Mouse (Mus musculus) CH12.LX (cell line): Measurements from ENCODE around the gene Cspg4. TPM values are rescaled to one million over a fixed set of nuclear protein-coding genes. Genes with fewer than 3 reads are reported as not detected.

ENCODE experiments used
- DNase-seq: peaks from one replicate; pipeline ENCODE4 v3.0.0-alpha.2; 2013; ENCODE audit errors: extremely low read depth
- H3K27ac ChIP-seq: 2 replicates; pipeline ENCODE4 v1.5.1; 2012; ENCODE audit warnings: low read depth, mild to moderate bottlenecking, control low read depth, moderate library complexity; ENCODE audit not compliant: insufficient read depth
- H3K27me3 ChIP-seq: replicated peaks from 2 replicates; pipeline ENCODE3; 2012; ENCODE audit warnings: inconsistent platforms
- H3K36me3 ChIP-seq, 2 experiments: replicated peaks in 1 of 2; 2 replicates each; pipeline versions ENCODE3 to v1.6.1; 2012; ENCODE audit warnings: inconsistent platforms in 1 of 2, low read length in 1 of 2, mild to moderate bottlenecking in 1 of 2, mixed read lengths in 1 of 2, moderate library complexity in 1 of 2; ENCODE audit not compliant: control insufficient read depth in 1 of 2, insufficient read depth in 1 of 2
- H3K4me1 ChIP-seq, 2 experiments: 2 replicates each; pipeline ENCODE4 v1.6.1; 2012; ENCODE audit warnings: inconsistent platforms in 1 of 2, moderate library complexity in 1 of 2; ENCODE audit not compliant: insufficient read depth in 2 of 2, control insufficient read depth in 1 of 2
- H3K4me2 ChIP-seq: 2 replicates; pipeline ENCODE4 v1.6.1; 2012; ENCODE audit warnings: low read depth, mild to moderate bottlenecking, control low read depth; ENCODE audit not compliant: poor library complexity, insufficient read depth, severe bottlenecking
- H3K4me3 ChIP-seq, 3 experiments: fragments of 150-350 bp in 1 of 3; sonication (generic) in 1 of 3; replicated peaks in 1 of 3; 2 replicates each; pipeline versions ENCODE3 to v1.5.1; 2011 to 2012; ENCODE audit warnings: low read depth in 2 of 3, low read length in 2 of 3, mild to moderate bottlenecking in 2 of 3, moderate library complexity in 2 of 3, control low read depth in 1 of 3, improper control_type of control experiment in 1 of 3, inconsistent platforms in 1 of 3, mixed read lengths in 1 of 3; ENCODE audit not compliant: poor library complexity in 1 of 3
- H3K79me2 ChIP-seq: replicated peaks from 2 replicates; pipeline ENCODE4 v1.6.1; 2012; ENCODE audit warnings: mild to moderate bottlenecking, moderate library complexity; ENCODE audit not compliant: control insufficient read depth, poor library complexity, insufficient read depth, severe bottlenecking; ENCODE audit errors: extremely low read depth
- H3K9ac ChIP-seq: 2 replicates; pipeline ENCODE4 v1.6.1; 2012; ENCODE audit warnings: low read depth, mild to moderate bottlenecking, control low read depth, moderate library complexity; ENCODE audit not compliant: insufficient read depth
- H3K9me3 ChIP-seq: replicated peaks from 2 replicates; pipeline ENCODE3; 2012; ENCODE audit warnings: low read length, inconsistent platforms, mixed read lengths
- BHLHE40 ChIP-seq: IDR thresholded peaks from 2 replicates; pipeline ENCODE4 v1.6.1; 2011; ENCODE audit warnings: mild to moderate bottlenecking, low read depth, low read length, improper control_type of control experiment
- CHD2 ChIP-seq: IDR thresholded peaks from 2 replicates; pipeline ENCODE4 v1.6.1; 2011; ENCODE audit warnings: low read length, improper control_type of control experiment
- CTCF ChIP-seq, 2 experiments: IDR thresholded peaks in 1 of 2; conservative IDR thresholded peaks in 1 of 2; 2 replicates each; pipeline ENCODE4 v1.5.1; 2011 to 2012; ENCODE audit warnings: low read depth in 2 of 2, low read length in 2 of 2, improper control_type of control experiment in 1 of 2, inconsistent platforms in 1 of 2, mild to moderate bottlenecking in 1 of 2, moderate library complexity in 1 of 2
- E2F4 ChIP-seq: IDR thresholded peaks from 2 replicates; pipeline ENCODE4 v1.6.1; 2011; ENCODE audit warnings: low read depth, low read length, improper control_type of control experiment; ENCODE audit not compliant: insufficient replicate concordance
- ETS1 ChIP-seq: conservative IDR thresholded peaks from 2 replicates; pipeline ENCODE4 v1.6.1; 2012; ENCODE audit warnings: low read depth, mild to moderate bottlenecking, inconsistent platforms, low read length, improper control_type of control experiment, moderate library complexity
- IRF4 ChIP-seq: IDR thresholded peaks from 2 replicates; pipeline ENCODE4 v1.6.1; 2014; ENCODE audit warnings: low read depth, mild to moderate bottlenecking, inconsistent platforms, low read length, improper control_type of control experiment
- JUN ChIP-seq: IDR thresholded peaks from 2 replicates; pipeline ENCODE4 v1.6.1; 2011; ENCODE audit warnings: low read depth, mild to moderate bottlenecking, low read length, improper control_type of control experiment, moderate library complexity; ENCODE audit not compliant: insufficient read depth
- MAZ ChIP-seq: IDR thresholded peaks from 2 replicates; pipeline ENCODE4 v1.6.1; 2012; ENCODE audit warnings: low read depth, mild to moderate bottlenecking, inconsistent platforms, low read length, improper control_type of control experiment, moderate library complexity
- MEF2A ChIP-seq: IDR thresholded peaks from 2 replicates; pipeline ENCODE4 v1.6.1; 2014; ENCODE audit warnings: low read depth, mild to moderate bottlenecking, inconsistent platforms, low read length, improper control_type of control experiment, borderline replicate concordance
- MXI1 ChIP-seq: IDR thresholded peaks from 2 replicates; pipeline ENCODE4 v1.6.1; 2011; ENCODE audit warnings: mild to moderate bottlenecking, low read depth, low read length, improper control_type of control experiment
- PAX5 ChIP-seq: IDR thresholded peaks from 2 replicates; pipeline ENCODE4 v1.6.1; 2012; ENCODE audit warnings: low read length, inconsistent platforms, mixed read lengths
- POLR2A ChIP-seq: IDR thresholded peaks from 2 replicates; pipeline ENCODE4 v1.6.1; 2011; ENCODE audit warnings: low read depth, mild to moderate bottlenecking, improper control_type of control experiment, low read length
- RCOR1 ChIP-seq: conservative IDR thresholded peaks from 2 replicates; pipeline ENCODE4 v1.6.1; 2012; ENCODE audit warnings: low read depth, mild to moderate bottlenecking, inconsistent platforms, low read length, improper control_type of control experiment
- SMC3 ChIP-seq: IDR thresholded peaks from 2 replicates; pipeline ENCODE4 v1.6.1; 2011; ENCODE audit warnings: low read depth, low read length, improper control_type of control experiment
- TCF12 ChIP-seq: IDR thresholded peaks from 2 replicates; pipeline ENCODE4 v1.6.1; 2014; ENCODE audit warnings: low read depth, mild to moderate bottlenecking, inconsistent platforms, low read length, improper control_type of control experiment
- USF1 ChIP-seq: IDR thresholded peaks from 2 replicates; pipeline ENCODE4 v1.6.1; 2014; ENCODE audit warnings: low read depth, mild to moderate bottlenecking, inconsistent platforms, low read length, improper control_type of control experiment
- USF2 ChIP-seq: conservative IDR thresholded peaks from 2 replicates; pipeline ENCODE4 v1.6.1; 2011; ENCODE audit warnings: low read depth, low read length, improper control_type of control experiment
- ZC3H11A ChIP-seq: IDR thresholded peaks from 2 replicates; pipeline ENCODE4 v1.6.1; 2012; ENCODE audit warnings: low read depth, mild to moderate bottlenecking, inconsistent platforms, low read length, improper control_type of control experiment
- ZKSCAN1 ChIP-seq: IDR thresholded peaks from 2 replicates; pipeline ENCODE4 v1.6.1; 2012; ENCODE audit warnings: low read depth, inconsistent platforms, low read length, improper control_type of control experiment, borderline replicate concordance
- dilution Hi-C: fragments of 300-500 bp; cut with MboI; formaldehyde crosslinking; loops from 2 replicates; pipeline ENCODE4 v1.14.3; 2020; ENCODE audit warnings: low sequenced_read_pairs; ENCODE audit not compliant: extremely low pct_unique_long_range_greater_than_20kb, extremely low pct_ligation_motif_present
- in situ Hi-C: fragments of 300-500 bp; cut with MboI; formaldehyde crosslinking; loops from 3 replicates; pipeline ENCODE4 v1.14.3; 2019; ENCODE audit warnings: low sequenced_read_pairs, low pct_ligation_motif_present, low pct_unique_long_range_greater_than_20kb, mixed read lengths
- polyA plus RNA-seq: library from polyadenylated mRNA; unstranded; fragments of >175 nt; gene quantifications from 2 replicates; pipeline ENCODE4 v1.2.1, GENCODE M21; 2012; ENCODE audit warnings: low read depth; ENCODE audit not compliant: insufficient read length
- total RNA-seq, 2 experiments: library from RNA; depleted of rRNA; stranded (reverse); fragments of 300-350 nt in 1 of 2; fragments of >200 nt in 1 of 2; gene quantifications; 2 replicates each; pipeline ENCODE4 v1.2.3; 2012 to 2014

Cspg4 gene
- total and polyA plus RNA-seq, 3 experiments, result 0.06 to 0.08 TPM; not detected in 1

DNA sequence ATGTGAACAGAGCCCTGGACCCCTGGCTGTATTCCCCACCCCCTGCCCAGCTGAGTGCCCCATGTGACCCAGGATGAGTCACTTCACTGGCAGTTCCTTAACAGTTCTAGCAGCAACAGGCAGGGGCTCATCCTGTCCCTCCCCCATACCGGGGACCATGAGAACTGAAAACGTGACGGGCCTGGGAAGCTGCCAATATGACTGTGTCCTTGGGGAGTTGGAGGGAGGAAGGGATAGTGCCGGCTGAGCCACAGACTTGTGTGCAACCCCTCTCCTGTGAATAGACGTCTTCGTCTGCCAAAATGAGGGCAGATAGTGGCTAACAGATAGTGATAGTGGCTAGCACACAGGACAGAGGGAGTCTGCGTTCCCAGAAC is 59.8 kb downstream of the Cspg4 start:
- dilution Hi-C loops, result no loop called here
- in situ Hi-C loops, result no loop called here
- 0 out of 2 replicates have a peak, but pooled peaks have one; percentile 38 for TF ChIP-seq IRF4
- TF ChIP-seq USF2, result peak; percentile 43
- TF ChIP-seq SMC3, result no peak
- TF ChIP-seq BHLHE40, result peak; percentile 73
- TF ChIP-seq ETS1, result peak; percentile 57
- no peak for TF ChIP-seq MEF2A
- no peak for TF ChIP-seq ZC3H11A
- peak; percentile 69 for TF ChIP-seq USF1
- Histone ChIP-seq H3K9me3 (peaks cover 6% of the 10 kb centered on the region), H3K79me2 (no peaks in the 10 kb centered on the region), H3K9ac (no peak overlapping the region), H3K36me3 (peaks cover 3 to 48% of the 10 kb centered on the region in 2 experiments), H3K4me3 (no peak overlapping the region), H3K27ac (no peak overlapping the region), H3K27me3 (peaks cover 11% of the 10 kb centered on the region), H3K4me2 (0 out of 2 replicates have a peak overlapping the region, but pooled peaks have one; percentile 19), H3K4me1 (peaks cover 17 to 34% of the 10 kb centered on the region in 2 experiments)
- no peak for DNase-seq

DNA sequence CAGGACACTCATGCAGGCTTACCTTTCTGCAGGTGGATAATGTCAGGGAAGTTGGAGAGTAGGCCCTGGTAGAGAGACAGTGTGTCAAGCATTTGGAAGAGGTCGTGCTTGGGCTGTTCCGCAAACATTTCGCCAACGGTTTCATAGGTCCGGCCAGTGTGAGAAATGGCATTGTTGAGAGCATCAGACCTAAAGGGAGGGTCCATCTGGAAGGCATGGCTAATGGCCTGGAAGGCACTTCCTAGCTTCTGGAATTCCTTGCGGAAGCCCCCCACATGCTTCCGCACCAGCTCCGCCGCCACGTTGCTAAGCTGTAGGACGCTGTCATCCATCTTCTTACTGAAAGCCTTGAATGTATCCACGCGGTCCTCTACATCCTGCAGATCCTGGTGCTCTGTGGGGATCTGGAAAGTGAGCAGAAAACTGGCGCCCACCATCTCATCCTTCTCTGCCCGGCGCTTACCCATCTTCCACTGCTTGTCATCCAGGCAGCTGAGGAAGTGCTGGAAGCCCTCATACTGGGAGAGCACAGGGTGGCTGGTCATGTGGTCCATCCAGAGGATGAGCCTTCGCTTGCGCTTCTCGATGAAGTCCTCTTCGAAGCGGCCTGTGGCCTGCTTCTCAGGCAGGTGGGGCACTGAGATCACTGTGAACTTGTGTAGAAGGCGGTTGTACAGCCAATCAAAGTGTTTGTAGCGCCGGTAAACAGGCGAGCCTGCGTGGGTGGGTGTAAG is 60.6 kb downstream of the Cspg4 start:
- H3K4me3 ChIP-seq, result no peak overlapping the region
- H3K9ac ChIP-seq, result no peak overlapping the region
- H3K27me3 ChIP-seq, result peaks cover 18% of the 10 kb centered on the region
- no peaks in the 10 kb centered on the region for H3K79me2 ChIP-seq
- TF ChIP-seq PAX5 (no peak), ETS1 (no peak), E2F4 (no peak), MXI1 (no peak), ZKSCAN1 (no peak), JUN (no peak), MAZ (no peak), USF1 (no peak), MEF2A (no peak), RCOR1 (no peak), CTCF (conservative IDR thresholded peaks at IDR 0.05 in 1 of 2, IDR thresholded peaks at IDR 0.05 in 1 of 2; ENCODE audit: low read depth in 2 of 2, low read length in 2 of 2) (no peak), POLR2A (no peak), CHD2 (no peak), TCF12 (no peak)
- dilution Hi-C loops, result no loop called here
- no peak overlapping the region for H3K27ac ChIP-seq
- no peak for DNase-seq
- peaks cover 3 to 45% of the 10 kb centered on the region in 2 experiments for H3K36me3 ChIP-seq
- in situ Hi-C loops, result no loop called here
- peaks cover 17 to 34% of the 10 kb centered on the region in 2 experiments for H3K4me1 ChIP-seq
- peaks cover 6% of the 10 kb centered on the region for H3K9me3 ChIP-seq
- 0 out of 2 replicates have a peak overlapping the region, but pooled peaks have one; percentile 6 for H3K4me2 ChIP-seq
